In the genomic region with DNA sequence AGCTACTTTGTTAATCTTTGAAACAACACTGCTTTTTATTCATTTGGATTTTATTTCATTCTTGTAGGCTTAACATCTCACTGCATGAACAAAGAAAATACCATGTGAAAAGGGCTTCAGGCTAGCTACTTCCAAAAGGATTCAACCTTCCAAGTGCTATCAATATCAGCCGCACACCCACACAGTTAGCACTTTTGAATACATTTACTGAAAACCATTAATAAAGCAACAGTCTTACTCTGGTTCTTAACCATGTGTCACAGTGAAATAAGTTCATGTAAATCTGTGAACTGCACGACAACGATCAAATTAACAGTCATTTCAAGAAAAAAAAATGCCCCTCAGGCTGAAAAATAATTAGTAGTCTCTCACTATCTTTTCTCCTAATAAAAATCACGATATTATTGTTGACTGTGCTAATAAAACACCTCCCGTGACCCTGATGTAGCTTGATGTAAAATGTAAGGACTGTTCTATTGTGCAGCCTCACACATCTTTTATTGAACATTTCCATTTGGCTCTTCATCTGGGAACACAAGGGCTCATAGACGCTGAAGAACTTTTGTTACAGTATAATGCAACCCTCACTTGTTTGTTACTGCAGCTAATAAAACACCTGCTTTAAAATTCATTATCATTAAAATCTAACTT, we compare ENCODE assay signal across 32 mouse cellular contexts.
A peak's percentile ranks its signal among the peaks of the same experiment; 100 is the strongest.
DNase-seq lines count a peak whose midpoint lies in the region; ATAC-seq and TF ChIP-seq lines count a peak whose summit lies in the region.
"Had no signal": no experiment of that assay in that cellular context is flagged by ENCODE, and none has a peak within 500 bp of the region (broad histone marks: within the 10 kb centered on the region; RNA-seq: fewer than 3 reads in every experiment).

No protein-coding gene starts in this region.

- H3K27me3 ChIP-seq in forebrain, embryonic 12.5 days: no peaks in the 10 kb centered on the region
- H3K27me3 ChIP-seq in forebrain, embryonic 10.5 days (ENCODE audit: poor library complexity, severe bottlenecking): no peaks in the 10 kb centered on the region; the same call in 1 of the 2 replicates
- H3K27me3 ChIP-seq in midbrain, embryonic 14.5 days (ENCODE audit: control insufficient read depth, insufficient read depth, low read length): no peaks in the 10 kb centered on the region
- H3K27me3 ChIP-seq in midbrain, embryonic 16.5 days (ENCODE audit: control insufficient read depth, insufficient read depth, low read depth, low read length): no peaks in the 10 kb centered on the region
- no peaks in the 10 kb centered on the region for H3K27me3 ChIP-seq in forebrain, embryonic 15.5 days
- no peaks in the 10 kb centered on the region for H3K27me3 ChIP-seq in heart, adult 2 months (ENCODE audit: control insufficient read depth, insufficient read depth, low read length)
- H3K27me3 ChIP-seq: CH12.LX; embryonic facial prominence, embryonic 13.5 days; heart, embryonic 13.5 days; Patski had no signal

- 30% methylated on average over 6 of the region's 6 CpGs for WGBS in forebrain, embryonic 12.5 days
- WGBS in forebrain, embryonic 10.5 days: 74% methylated on average over 6 of the region's 6 CpGs
- 34% methylated on average over 6 of the region's 6 CpGs for WGBS in midbrain, embryonic 14.5 days
- 29% methylated on average over 6 of the region's 6 CpGs for WGBS in midbrain, embryonic 16.5 days
- 12% methylated on average over 6 of the region's 6 CpGs for WGBS in forebrain, embryonic 15.5 days
- 73% methylated on average over 6 of the region's 6 CpGs for WGBS in heart, adult 2 months

- H3K27ac ChIP-seq in forebrain, embryonic 12.5 days: no peak overlapping the region
- no peak overlapping the region for H3K27ac ChIP-seq in forebrain, embryonic 10.5 days
- no peak overlapping the region for H3K27ac ChIP-seq in midbrain, embryonic 14.5 days (replicated peaks; ENCODE audit: low read depth, low read length)
- H3K27ac ChIP-seq in midbrain, embryonic 16.5 days (ENCODE audit: low read length): no peak overlapping the region
- H3K27ac ChIP-seq in forebrain, embryonic 15.5 days (replicated peaks): peak overlapping the region; percentile 15; the same call in 1 of the 2 replicates
- H3K27ac ChIP-seq in heart, adult 2 months: no peak overlapping the region
- H3K27ac ChIP-seq: embryonic facial prominence, embryonic 10.5 days; embryonic facial prominence, embryonic 13.5 days; gastrocnemius, adult 2 months; heart, embryonic 10.5 days; heart, embryonic 13.5 days; hindbrain, embryonic 14.5 days; hindbrain, postnatal 0 days had no signal

- TF ChIP-seq EP300 in heart, adult 2 months (IDR thresholded peaks at IDR 0.05; ENCODE audit: insufficient read depth, low read depth, low read length): no peak

- no peaks in the 10 kb centered on the region for H3K79me2 ChIP-seq in heart, adult 2 months (replicated peaks; ENCODE audit: control insufficient read depth, insufficient read depth, low read length)

- no peak for DNase-seq in forebrain, embryonic 10.5 days (ENCODE audit: extremely low spot score, low spot score)
- DNase-seq in midbrain, embryonic 14.5 days: peak; percentile 32
- DNase-seq in liver: no peak
- DNase-seq in heart, adult 2 months: no peak
- DNase-seq: adrenal gland, postnatal 10 days; adrenal gland, postnatal 36 days; B cell, adult 2 months; cerebellum, adult 11 months; cerebellum, adult 2 months; cerebellum, adult 9-11 months; cerebellum, postnatal 25 days; embryo, embryonic 11 days; gastrocnemius, adult 2 months; gastrocnemius, postnatal 14 days; heart, adult 18-20 months; heart, postnatal 14 days; heart, postnatal 4 days had no signal

- intact Hi-C loops in heart, adult 2 months (cut with DNase I): no loop called here

- peak; percentile 60; the same call in 1 of the 2 replicates for ATAC-seq in forebrain, embryonic 12.5 days (ENCODE audit: low FRiP score)
- no peak for ATAC-seq in midbrain, embryonic 14.5 days (ENCODE audit: low FRiP score, low TSS enrichment)
- ATAC-seq in midbrain, embryonic 16.5 days: no peak
- peak; percentile 80 for ATAC-seq in forebrain, embryonic 15.5 days (replicated peaks)
- ATAC-seq: hindbrain, postnatal 0 days; inflammation-experienced regulatory T-cells, adult 6 months; intestine, embryonic 16.5 days; Patski had no signal

- no peaks in the 10 kb centered on the region for H3K9me3 ChIP-seq in forebrain, embryonic 12.5 days
- no peaks in the 10 kb centered on the region for H3K9me3 ChIP-seq in forebrain, embryonic 10.5 days
- no peaks in the 10 kb centered on the region for H3K9me3 ChIP-seq in midbrain, embryonic 14.5 days (ENCODE audit: control insufficient read depth, low read length)
- no peaks in the 10 kb centered on the region for H3K9me3 ChIP-seq in midbrain, embryonic 16.5 days (replicated peaks; ENCODE audit: control insufficient read depth, low read length, poor library complexity, severe bottlenecking)
- H3K9me3 ChIP-seq in forebrain, embryonic 15.5 days: no peaks in the 10 kb centered on the region
- H3K9me3 ChIP-seq: embryonic facial prominence, embryonic 10.5 days; embryonic facial prominence, embryonic 13.5 days; G1E; heart, embryonic 10.5 days; heart, embryonic 13.5 days had no signal

- H3K4me3 ChIP-seq in forebrain, embryonic 12.5 days (replicated peaks): no peak overlapping the region
- H3K4me3 ChIP-seq in forebrain, embryonic 10.5 days: no peak overlapping the region
- no peak overlapping the region for H3K4me3 ChIP-seq in midbrain, embryonic 14.5 days (replicated peaks; ENCODE audit: low read depth, low read length)
- H3K4me3 ChIP-seq in midbrain, embryonic 16.5 days (ENCODE audit: low read depth, low read length): no peak overlapping the region
- H3K4me3 ChIP-seq in forebrain, embryonic 15.5 days: no peak overlapping the region
- H3K4me3 ChIP-seq in heart, adult 2 months: no peak overlapping the region
- H3K4me3 ChIP-seq: embryonic facial prominence, embryonic 10.5 days; embryonic facial prominence, embryonic 13.5 days; erythroblast, embryonic 14.5 days; gastrocnemius, adult 2 months; heart, embryonic 10.5 days; heart, embryonic 13.5 days had no signal

- TF ChIP-seq POLR2A in heart, adult 2 months (IDR thresholded peaks at IDR 0.05; ENCODE audit: insufficient read depth, low read depth, low read length): no peak

- H3K4me2 ChIP-seq in forebrain, embryonic 12.5 days: no peak overlapping the region
- no peak overlapping the region for H3K4me2 ChIP-seq in midbrain, embryonic 14.5 days (ENCODE audit: low read length)
- H3K4me2 ChIP-seq in midbrain, embryonic 16.5 days (ENCODE audit: low read length): no peak overlapping the region
- no peak overlapping the region for H3K4me2 ChIP-seq in forebrain, embryonic 15.5 days (replicated peaks)
- H3K4me2 ChIP-seq: embryonic facial prominence, embryonic 13.5 days; heart, embryonic 13.5 days; hindbrain, embryonic 14.5 days had no signal

- no peaks in the 10 kb centered on the region for H3K36me3 ChIP-seq in forebrain, embryonic 12.5 days (replicated peaks)
- H3K36me3 ChIP-seq in forebrain, embryonic 10.5 days (replicated peaks): no peaks in the 10 kb centered on the region
- H3K36me3 ChIP-seq in midbrain, embryonic 14.5 days (ENCODE audit: control insufficient read depth, insufficient read depth, low read length): no peaks in the 10 kb centered on the region
- H3K36me3 ChIP-seq in midbrain, embryonic 16.5 days (ENCODE audit: control insufficient read depth, insufficient read depth, low read length): no peaks in the 10 kb centered on the region
- H3K36me3 ChIP-seq in forebrain, embryonic 15.5 days: no peaks in the 10 kb centered on the region
- H3K36me3 ChIP-seq in heart, adult 2 months (ENCODE audit: control insufficient read depth, insufficient read depth, low read length): no peaks in the 10 kb centered on the region
- H3K36me3 ChIP-seq: embryonic facial prominence, embryonic 10.5 days; embryonic facial prominence, embryonic 13.5 days; G1E; heart, embryonic 10.5 days; heart, embryonic 13.5 days had no signal

- no peak for TF ChIP-seq CTCF in heart, adult 2 months (IDR thresholded peaks at IDR 0.05)

- H3K9ac ChIP-seq in forebrain, embryonic 12.5 days: no peak overlapping the region
- H3K9ac ChIP-seq in midbrain, embryonic 14.5 days (replicated peaks; ENCODE audit: low read length): no peak overlapping the region
- H3K9ac ChIP-seq in midbrain, embryonic 16.5 days (ENCODE audit: low read depth, low read length): no peak overlapping the region
- H3K9ac ChIP-seq in forebrain, embryonic 15.5 days (replicated peaks): no peak overlapping the region
- no peak overlapping the region for H3K9ac ChIP-seq in heart, adult 2 months (ENCODE audit: low read depth, low read length)
- H3K9ac ChIP-seq: embryonic facial prominence, embryonic 13.5 days; heart, embryonic 13.5 days; hindbrain, embryonic 14.5 days had no signal

- H3K4me1 ChIP-seq in forebrain, embryonic 12.5 days: 0 out of 2 replicates have a peak, but pooled peaks cover 7% of the 10 kb centered on the region
- peaks cover 7% of the 10 kb centered on the region for H3K4me1 ChIP-seq in forebrain, embryonic 10.5 days
- 0 out of 2 replicates have a peak, but pooled peaks cover 3% of the 10 kb centered on the region for H3K4me1 ChIP-seq in midbrain, embryonic 14.5 days (ENCODE audit: control insufficient read depth, insufficient read depth, low read length)
- no peaks in the 10 kb centered on the region for H3K4me1 ChIP-seq in midbrain, embryonic 16.5 days (ENCODE audit: control insufficient read depth, insufficient read depth, low read length)
- H3K4me1 ChIP-seq in forebrain, embryonic 15.5 days: peaks cover 4% of the 10 kb centered on the region; the same call in 1 of the 2 replicates
- H3K4me1 ChIP-seq in heart, adult 2 months (ENCODE audit: control insufficient read depth, insufficient read depth, low read length): no peaks in the 10 kb centered on the region
- H3K4me1 ChIP-seq: embryonic facial prominence, embryonic 10.5 days; embryonic facial prominence, embryonic 13.5 days; heart, embryonic 10.5 days; heart, embryonic 13.5 days had no signal

Comparison
In these comparisons a context has a peak if more than half of its experiments do, and no peak if none do; other contexts are left out.
1. ATAC-seq: peak in forebrain, embryonic 12.5 days (single experiment) and forebrain, embryonic 15.5 days (single experiment); none in midbrain, embryonic 14.5 days (single experiment) and midbrain, embryonic 16.5 days (single experiment).